Mouse (Mus musculus) c-Kit-positive CD71-negative TER-119-negative erythroid progenitor cells, embryonic 14.5 days (primary cell): ENCODE data around the gene Itgb1bp1.

ENCODE experiments used
- DNase-seq: peaks from one replicate; pipeline ENCODE4 v3.0.0-alpha.2; 2013; ENCODE audit warnings: low read depth

Gene Itgb1bp1

GRCm38 (mm10) chr12:21244375-21244960 lies 41.6 kb downstream of the Itgb1bp1 start:
- DNase-seq, result no peak

GRCm38 (mm10) chr12:21241965-21242364 lies 44.1 kb downstream of the Itgb1bp1 start:
- no peak for DNase-seq

GRCm38 (mm10) chr12:21234560-21234959 lies 51.5 kb downstream of the Itgb1bp1 start:
- no peak for DNase-seq

- no peak for DNase-seq
Measured at GRCm38 (mm10) chr12:21233727-21234126, 52.4 kb downstream of the Itgb1bp1 start.

DNA sequence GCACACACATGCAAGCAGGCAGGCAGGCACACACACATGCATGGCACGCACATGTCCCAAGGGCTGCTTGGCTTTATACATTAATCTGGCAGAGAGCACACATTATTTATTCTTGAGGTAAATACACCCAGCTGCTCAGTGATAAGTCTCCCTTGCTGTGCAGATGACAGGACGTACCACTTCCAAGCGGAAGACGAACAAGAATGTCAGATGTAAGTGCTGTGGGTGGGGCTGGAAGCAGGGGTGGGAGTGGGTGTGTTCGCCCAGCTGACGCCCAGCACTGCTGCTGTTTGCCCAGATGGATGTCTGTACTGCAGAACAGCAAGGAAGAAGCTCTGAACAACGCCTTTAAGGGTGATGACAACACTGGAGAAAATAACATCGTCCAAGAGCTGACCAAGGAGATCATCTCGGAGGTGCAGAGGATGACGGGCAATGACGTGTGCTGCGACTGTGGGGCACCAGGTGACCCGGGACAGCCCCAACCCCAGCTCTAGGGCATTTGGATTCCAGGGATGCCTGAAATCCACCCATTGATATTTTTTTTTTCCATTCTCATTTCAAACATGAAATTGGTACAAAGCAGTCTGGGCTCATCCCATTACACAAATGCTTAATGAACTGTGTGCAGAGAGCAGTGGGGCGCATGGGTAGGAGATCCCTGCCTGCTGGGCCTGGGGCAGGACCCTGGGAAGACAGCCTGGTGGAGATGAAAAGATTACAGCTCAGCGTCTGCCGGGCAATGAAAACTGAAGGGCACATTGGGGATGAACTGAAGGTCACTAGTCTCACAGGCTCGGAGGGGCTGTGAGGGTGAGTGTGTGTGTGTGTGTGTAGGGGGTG lies 56.8 kb downstream of the Itgb1bp1 start:
- no peak for DNase-seq

DNA sequence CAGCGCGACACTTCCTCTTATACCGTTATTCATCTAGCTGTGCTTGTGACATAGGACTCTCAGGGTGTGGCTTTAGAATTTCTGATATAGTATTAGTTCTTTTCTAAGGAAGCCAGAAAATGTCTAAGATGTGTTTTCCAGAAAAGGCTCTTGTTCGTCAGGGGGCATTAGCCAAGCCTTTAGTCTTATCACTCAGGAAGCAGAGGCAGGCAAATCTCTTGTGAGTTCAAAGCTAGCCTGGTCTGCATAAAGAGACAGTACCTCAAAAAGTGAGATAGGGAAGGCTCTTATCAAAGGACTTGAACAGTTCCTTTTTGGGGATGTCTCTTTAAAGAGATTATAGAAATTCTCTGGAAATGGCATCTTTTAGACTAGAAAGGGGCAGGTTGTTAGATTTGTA lies 57.4 kb downstream of the Itgb1bp1 start:
- no peak for DNase-seq

DNA sequence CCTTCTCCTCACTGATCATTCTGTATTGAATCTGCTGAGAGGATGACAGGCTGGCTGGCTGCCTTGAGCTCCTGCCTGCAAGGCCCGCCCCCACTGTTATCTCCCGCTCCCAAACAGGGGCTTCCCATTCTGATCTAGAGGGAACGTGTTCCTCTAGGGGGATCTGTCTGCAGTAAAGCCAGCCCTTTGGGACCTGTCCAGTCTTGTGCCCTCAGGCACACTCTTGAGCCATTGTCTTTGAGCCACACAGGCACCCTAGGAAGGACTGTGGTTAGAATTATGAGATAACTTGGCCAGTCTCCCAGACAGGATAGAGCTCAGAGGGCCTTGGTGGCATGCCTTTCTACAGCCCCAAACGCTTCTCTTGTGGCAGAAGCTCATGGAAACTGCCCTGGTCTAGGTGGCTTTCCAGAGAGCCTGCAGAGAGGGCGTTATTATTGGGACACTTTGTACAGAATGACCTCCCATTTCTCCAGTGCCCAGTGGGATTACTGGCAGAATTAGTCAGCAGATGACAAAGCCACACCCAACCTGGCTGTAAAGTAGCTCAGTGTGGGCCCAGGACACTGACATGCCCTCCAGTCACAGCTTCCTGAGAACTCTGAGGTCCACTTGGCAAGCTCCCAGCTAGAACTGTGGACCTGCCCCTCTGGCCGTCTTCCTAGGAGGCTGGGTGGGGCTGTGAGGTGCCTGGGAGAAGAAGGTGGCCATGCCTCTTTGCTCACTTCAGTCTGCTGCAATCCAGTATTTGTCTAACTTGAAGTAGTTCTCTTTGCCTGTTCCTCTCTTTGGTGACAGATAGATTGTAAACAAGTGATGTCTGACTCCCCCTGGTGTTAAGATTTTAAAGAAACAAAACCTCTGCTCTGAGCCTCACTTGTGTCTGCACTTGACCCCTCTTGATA lies 58.8 kb downstream of the Itgb1bp1 start:
- DNase-seq, result no peak

- DNase-seq, result no peak
Measured at GRCm38 (mm10) chr12:21226316-21226715, 59.8 kb downstream of the Itgb1bp1 start.

- DNase-seq, result no peak
Measured at GRCm38 (mm10) chr12:21225358-21225757, 60.7 kb downstream of the Itgb1bp1 start.

DNA sequence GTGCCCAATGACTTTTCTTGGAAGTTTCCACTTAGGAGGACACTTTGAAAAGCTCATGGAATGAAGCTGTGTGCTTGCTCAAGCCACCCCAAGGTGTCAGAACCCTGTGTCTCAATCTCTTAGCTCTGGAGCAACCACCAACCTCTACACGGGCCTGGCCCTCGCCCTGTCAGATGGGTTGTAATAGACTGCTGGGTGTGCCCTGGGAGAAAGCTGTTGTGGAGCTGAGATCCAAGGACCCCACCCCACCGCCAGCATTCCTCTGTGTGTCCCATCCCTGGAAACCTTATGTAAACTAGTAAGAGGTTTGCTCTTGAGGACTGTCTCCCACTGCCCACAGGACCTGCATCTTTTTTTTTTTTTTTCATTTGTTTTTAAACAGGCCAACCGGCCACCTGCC lies 62.2 kb downstream of the Itgb1bp1 start:
- no peak for DNase-seq

GRCm38 (mm10) chr12:21220596-21220995 lies 65.5 kb downstream of the Itgb1bp1 start:
- DNase-seq, result no peak

DNA sequence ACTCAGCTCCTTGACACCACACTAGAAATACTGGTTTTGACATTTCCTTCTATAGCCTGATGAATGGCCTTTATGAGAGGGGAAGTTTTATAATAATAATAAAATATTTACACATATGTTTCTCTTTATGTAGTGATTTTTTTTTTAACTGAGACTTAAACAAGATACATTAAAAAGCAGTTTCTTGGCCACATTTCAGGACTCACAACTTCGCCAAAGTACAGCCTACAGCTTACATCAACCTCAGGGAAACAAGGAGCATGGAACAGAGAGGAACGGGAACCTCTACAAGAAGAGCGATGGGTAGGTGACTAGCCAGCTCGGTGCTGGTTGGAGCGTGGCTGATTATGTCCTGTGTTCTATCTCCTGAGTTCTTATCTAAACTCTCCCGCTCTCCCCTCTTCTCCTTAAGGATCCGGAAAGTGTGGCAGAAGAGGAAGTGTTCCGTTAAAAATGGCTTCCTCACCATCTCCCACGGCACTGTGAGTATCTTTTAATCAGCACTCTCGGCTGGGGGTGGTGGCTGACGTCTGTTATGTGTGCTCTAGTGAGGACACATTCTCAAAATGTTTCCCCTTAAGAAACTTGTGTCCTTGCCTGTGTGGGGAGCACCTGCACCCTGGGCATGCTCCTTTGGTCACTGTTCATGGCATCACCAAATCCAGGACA lies 68.2 kb downstream of the Itgb1bp1 start:
- no peak for DNase-seq

- no peak for DNase-seq
Measured at GRCm38 (mm10) chr12:21214551-21215165, 71.4 kb downstream of the Itgb1bp1 start.

DNA sequence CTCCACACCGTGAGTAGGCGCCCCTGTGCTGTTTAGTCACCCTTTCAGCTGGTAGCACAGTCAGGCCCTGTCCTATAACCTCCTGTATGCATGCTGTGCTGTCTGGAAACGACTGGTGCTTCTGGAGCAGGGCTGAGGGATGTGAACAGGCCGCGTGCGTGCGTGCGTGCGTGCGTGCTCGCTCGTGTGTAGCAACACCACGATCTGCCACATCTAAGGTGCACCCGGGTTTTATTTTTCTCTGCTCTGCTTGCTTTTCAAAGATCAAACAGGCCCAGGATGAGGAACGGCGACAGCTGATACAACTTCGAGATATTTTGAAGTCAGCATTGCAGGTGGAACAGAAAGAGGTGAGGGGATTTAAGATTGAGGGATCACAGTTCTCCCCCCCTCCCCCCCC lies 73.2 kb downstream of the Itgb1bp1 start:
- DNase-seq, result no peak

DNA sequence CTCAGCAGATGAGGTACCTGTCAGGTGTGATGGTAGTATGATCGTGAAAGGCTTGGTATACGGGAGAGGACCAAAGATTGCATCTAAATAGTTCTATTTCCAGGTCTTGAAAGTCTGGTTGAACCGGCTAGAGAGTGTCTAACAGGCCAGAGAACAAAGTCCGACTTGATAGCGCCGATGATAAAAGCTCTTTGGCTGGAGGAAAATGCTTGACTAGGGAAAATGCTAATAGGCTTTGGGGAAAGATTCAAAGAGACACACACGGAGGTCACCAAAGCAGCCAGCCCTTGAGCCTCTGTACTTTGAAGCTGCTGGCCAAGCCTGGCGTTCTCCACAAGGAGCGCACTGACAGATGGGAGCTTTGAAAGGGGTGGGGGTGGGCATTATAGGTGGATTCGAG lies 76.8 kb downstream of the Itgb1bp1 start:
- DNase-seq, result no peak

GRCm38 (mm10) chr12:21208172-21208795 lies 77.8 kb downstream of the Itgb1bp1 start:
- DNase-seq, result no peak

- DNase-seq, result no peak
Measured at GRCm38 (mm10) chr12:21207422-21207821, 78.7 kb downstream of the Itgb1bp1 start.

- DNase-seq, result no peak
Measured at GRCm38 (mm10) chr12:21205799-21206198, 80.3 kb downstream of the Itgb1bp1 start.

GRCm38 (mm10) chr12:21204701-21205312 lies 81.3 kb downstream of the Itgb1bp1 start:
- DNase-seq, result no peak

DNA sequence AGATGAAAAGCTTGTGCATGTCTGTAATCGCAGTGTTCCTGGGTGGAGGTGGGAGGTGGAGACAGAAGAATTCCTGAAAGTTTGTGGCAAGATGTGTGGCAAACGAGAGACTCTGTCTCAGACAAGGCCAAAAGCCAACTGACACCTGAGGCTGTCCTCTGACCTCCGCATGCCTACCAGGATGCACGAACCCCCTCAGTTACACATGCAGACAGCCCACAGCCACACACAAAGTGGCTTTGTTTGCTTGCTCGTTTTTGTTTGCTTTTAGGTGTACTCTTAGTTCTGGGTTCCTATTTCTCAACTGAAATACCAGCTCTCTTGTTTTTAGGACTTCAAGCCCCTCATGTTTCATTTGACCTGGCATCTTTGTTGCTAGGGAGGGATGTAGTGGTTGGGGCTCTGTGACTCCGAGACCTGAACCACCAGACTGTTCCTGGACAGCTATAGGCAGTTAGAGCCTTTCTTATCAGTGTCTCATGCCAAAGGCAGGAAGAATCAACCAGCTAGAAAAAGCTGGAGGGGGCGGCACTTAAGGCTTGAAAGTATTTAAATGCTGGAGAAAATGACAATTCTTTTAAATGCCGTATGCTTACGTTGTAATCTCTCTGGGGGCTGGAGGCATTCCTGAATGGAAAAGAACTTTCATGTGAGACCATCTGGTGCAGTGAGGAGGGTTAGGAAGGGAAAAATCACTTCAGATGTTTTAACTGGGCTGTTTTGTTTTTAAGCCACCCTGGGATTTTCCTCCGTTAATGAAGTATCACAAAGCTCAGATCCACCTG lies 84.4 kb downstream of the Itgb1bp1 start:
- no peak for DNase-seq
